Mouse (Mus musculus) lung, embryonic 14.5 days (tissue): ENCODE data around the gene Atg4b. TPM values are rescaled to one million over a fixed set of nuclear protein-coding genes. Genes with fewer than 3 reads are reported as not detected.

Experiments used
- ATAC-seq: fragments of 200-750 bp; cut with Nextera tagmentation; 2 replicates; pipeline ENCODE4 v1.8.0; 2017; ENCODE audit warnings: mild to moderate bottlenecking, moderate TSS enrichment, moderate library complexity; ENCODE audit not compliant: insufficient read depth
- DNase-seq: peaks from one replicate; pipeline ENCODE4 v3.0.0-alpha.2; 2015
- H3K27ac ChIP-seq: fragments of 300-500 bp; sonication (generic); 2 replicates; pipeline ENCODE4 v1.5.1; 2014; ENCODE audit warnings: low read depth, mild to moderate bottlenecking, moderate library complexity
- H3K27me3 ChIP-seq: fragments of 300-500 bp; sonication (generic); 2 replicates; pipeline ENCODE4 v1.6.1; 2014; ENCODE audit warnings: low read length, control low read depth; ENCODE audit not compliant: insufficient read depth
- H3K36me3 ChIP-seq: fragments of 300-500 bp; sonication (generic); 2 replicates; pipeline ENCODE4 v1.6.1; 2014; ENCODE audit warnings: control low read depth; ENCODE audit not compliant: insufficient read depth
- H3K4me1 ChIP-seq: fragments of 300-500 bp; sonication (generic); 2 replicates; pipeline ENCODE4 v1.6.1; 2014; ENCODE audit warnings: antibody characterized with exemption, control low read depth; ENCODE audit not compliant: insufficient read depth
- H3K4me2 ChIP-seq: fragments of 300-500 bp; sonication (generic); 2 replicates; pipeline ENCODE4 v1.6.1; 2014; ENCODE audit warnings: mild to moderate bottlenecking
- H3K4me3 ChIP-seq: fragments of 300-500 bp; sonication (generic); 2 replicates; pipeline ENCODE4 v1.5.1; 2014; ENCODE audit warnings: low read depth, low read length
- H3K9ac ChIP-seq: fragments of 300-500 bp; sonication (generic); 2 replicates; pipeline ENCODE4 v1.6.1; 2014
- H3K9me3 ChIP-seq: fragments of 300-500 bp; sonication (generic); 2 replicates; pipeline ENCODE4 v1.6.1; 2016; ENCODE audit warnings: low read depth, low read length, control low read depth
- CTCF ChIP-seq: IDR thresholded peaks from 2 replicates; pipeline ENCODE4 v1.5.1; 2016; ENCODE audit warnings: antibody characterized with exemption, low read depth
- WGBS: fragments of 180-500 bp; shearing (Covaris S2); extraction: QIAGEN DNeasy Blood & Tissue Kit; methylation state at CpG from one replicate; pipeline ENCODE4 v1.1.7; 2014; 5-methylcytosine and 5-hydroxymethylcytosine counted together
- polyA plus RNA-seq: library from polyadenylated mRNA; unstranded; fragments of >200 nt; fragmentation: Nextera tagmentation; extraction: Ambion mirVana; gene quantifications from 2 replicates; pipeline ENCODE4 v1.2.1, GENCODE M21; 2014

The Atg4b gene
- polyA plus RNA-seq, 1 experiment from 2014 or later: 94.0 TPM

GRCm38 (mm10) chr1:93802771-93803170 is 51.5 kb downstream of the Atg4b start:
- Histone ChIP-seq H3K4me3 (peak overlapping the region; percentile 78; the same call in 1 of the 2 replicates), H3K27me3 (no peaks in the 10 kb centered on the region), H3K4me1 (0 out of 2 replicates have a peak, but pooled peaks cover 12% of the 10 kb centered on the region), H3K4me2 (peak overlapping the region; percentile 78), H3K27ac (peak overlapping the region; percentile 96; the same call in 1 of the 2 replicates), H3K9me3 (no peaks in the 10 kb centered on the region), H3K9ac (no peak overlapping the region; the same call in 1 of the 2 replicates), H3K36me3 (peaks cover 48% of the 10 kb centered on the region)
- ATAC-seq (no peak), DNase-seq (peak; percentile 6)
- TF ChIP-seq CTCF: no peak
- WGBS: 73% methylated on average over 5 of the region's 5 CpGs

DNA sequence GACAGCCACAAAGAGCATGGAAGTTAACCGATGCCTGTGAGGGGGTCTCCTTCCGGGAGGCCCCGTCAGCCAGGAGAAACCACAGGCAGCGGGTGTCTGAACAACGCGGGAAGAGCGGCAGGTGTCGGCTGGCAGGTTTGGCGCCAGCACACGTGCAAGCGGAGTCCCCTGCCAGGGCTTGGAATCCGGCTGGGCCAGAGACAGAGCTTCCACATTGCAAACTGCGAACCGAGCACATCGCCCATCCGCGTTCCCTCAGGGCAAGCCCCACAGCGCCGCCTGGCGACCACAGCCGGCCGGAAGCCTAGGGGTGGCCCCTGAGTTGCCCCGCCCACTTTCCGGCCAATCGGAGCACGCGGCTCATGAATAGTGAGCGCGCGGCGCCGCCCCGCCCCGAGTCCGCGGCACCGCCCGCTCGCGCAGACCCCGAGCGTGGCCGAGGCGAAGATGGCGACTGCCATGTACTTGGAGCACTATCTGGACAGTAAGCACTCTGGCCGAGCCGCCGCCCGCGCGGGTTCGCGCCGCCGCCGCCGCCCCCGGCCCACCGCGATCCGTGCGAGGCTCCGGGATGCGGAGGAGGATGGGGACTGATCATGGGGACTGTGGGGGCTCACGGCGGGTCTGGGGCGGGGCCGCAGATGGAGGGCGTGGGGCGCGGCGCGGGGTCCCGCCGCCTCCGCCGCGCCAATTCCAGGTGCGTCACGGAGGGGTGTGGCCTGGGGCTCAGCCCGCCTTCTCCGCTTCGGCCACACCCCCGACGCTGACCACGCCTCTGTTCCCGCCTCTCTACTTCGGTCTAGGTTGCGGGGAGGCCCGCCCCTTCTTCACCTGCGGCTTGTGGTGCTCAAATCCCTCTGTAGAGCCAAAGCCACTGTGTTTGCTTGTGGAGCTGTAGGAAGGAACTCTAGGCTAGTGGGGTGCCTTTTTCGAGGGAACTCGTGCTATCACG is 52.5 kb downstream of the Atg4b start, which contains the start of gene Ing5:
Ing5 (plus strand) TSS at position 410 of the 952 bp plus-strand sequence.
- peak within 1 kb of the TSS; percentile 78 for H3K4me3 ChIP-seq
- ATAC-seq: peak; percentile 92
- H3K9me3 ChIP-seq: no peaks in the 10 kb centered on the region
- peak within 1 kb of the TSS; percentile 86 for H3K9ac ChIP-seq
- H3K36me3 ChIP-seq: peaks cover 49% of the 10 kb centered on the region
- H3K27me3 ChIP-seq: no peaks in the 10 kb centered on the region
- peak within 1 kb of the TSS; percentile 96 for H3K27ac ChIP-seq
- peak; percentile 99 for DNase-seq
- 0 out of 2 replicates have a peak, but pooled peaks cover 12% of the 10 kb centered on the region for H3K4me1 ChIP-seq
- TF ChIP-seq CTCF: peak; percentile 95
- H3K4me2 ChIP-seq: peak within 1 kb of the TSS; percentile 78
- WGBS: under 1% methylated on average over 86 of the region's 94 CpGs

DNA sequence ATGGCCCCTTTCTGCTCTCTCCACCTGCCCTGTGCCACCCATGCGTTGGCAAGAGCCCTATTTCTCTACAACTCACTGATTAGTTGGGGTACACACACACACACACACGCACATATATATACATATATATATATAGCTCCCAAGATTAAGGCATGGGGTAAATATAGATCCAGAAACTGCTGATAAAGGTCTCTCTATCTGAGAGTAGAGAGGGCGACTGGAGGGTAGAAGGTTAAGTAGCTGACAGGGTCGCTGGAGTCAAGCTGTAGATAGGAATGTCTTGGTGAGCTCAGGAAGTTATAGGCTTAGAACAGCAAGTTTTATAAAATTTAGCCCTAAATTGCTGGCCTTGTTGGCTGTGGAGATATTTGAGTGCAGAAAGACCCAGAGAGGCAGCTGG is 53.5 kb downstream of the Atg4b start:
- 61% methylated on average over 4 of the region's 4 CpGs for WGBS

DNA sequence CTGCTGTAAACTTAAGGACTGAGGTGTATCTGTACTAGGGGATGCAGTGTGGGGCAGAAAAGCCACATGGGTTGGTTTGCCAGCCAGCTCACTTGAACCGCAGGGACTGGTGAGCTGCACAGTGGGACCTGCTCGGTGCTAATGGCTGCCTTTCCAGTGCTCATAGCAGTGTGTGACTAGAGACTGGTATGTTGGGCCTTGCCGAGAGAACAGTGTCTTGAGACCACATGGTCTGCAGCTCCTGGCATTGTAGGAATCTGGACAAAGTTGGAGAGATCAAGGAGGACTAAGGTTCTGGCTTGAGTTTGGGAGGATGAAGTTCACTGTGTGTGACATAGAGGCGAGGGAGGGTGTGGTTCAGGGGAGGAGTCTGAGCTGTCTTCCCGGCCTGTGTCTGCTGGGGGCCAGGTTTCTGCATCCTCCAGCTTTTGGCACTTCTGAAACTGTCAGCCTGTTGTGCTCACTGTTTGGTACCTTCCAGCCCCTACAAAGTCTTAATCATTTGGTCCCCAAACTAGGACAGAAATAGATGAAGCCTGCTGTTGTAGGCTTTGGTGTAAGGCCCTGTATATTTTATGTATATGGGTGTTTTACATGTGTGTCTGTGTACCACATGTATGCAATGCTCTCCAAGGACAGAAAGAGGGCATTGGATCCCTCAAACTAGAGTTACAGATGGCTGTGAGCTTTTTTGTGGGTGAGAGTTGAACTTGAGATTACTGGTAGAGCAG is 54.1 kb downstream of the Atg4b start:
- WGBS: 71% methylated on average over 5 of the region's 5 CpGs
- H3K27ac ChIP-seq: no peak overlapping the region
- ATAC-seq: no peak
- H3K27me3 ChIP-seq: no peaks in the 10 kb centered on the region
- 0 out of 2 replicates have a peak, but pooled peaks cover 12% of the 10 kb centered on the region for H3K4me1 ChIP-seq
- TF ChIP-seq CTCF: no peak
- no peak overlapping the region for H3K4me3 ChIP-seq
- no peaks in the 10 kb centered on the region for H3K9me3 ChIP-seq
- no peak overlapping the region for H3K9ac ChIP-seq
- peaks cover 46% of the 10 kb centered on the region for H3K36me3 ChIP-seq
- peak overlapping the region; percentile 78 for H3K4me2 ChIP-seq
- no peak for DNase-seq

More for the DNA sequence above, 53.5 kb downstream of the Atg4b start:
- no peak for TF ChIP-seq CTCF
- peak overlapping the region; percentile 78 for H3K4me2 ChIP-seq
- 0 out of 2 replicates have a peak, but pooled peaks cover 12% of the 10 kb centered on the region for H3K4me1 ChIP-seq
- ATAC-seq (no peak), DNase-seq (no peak)
- no peaks in the 10 kb centered on the region for H3K9me3 ChIP-seq
- no peaks in the 10 kb centered on the region for H3K27me3 ChIP-seq
- no peak overlapping the region for H3K27ac ChIP-seq
- H3K4me3 ChIP-seq: peak overlapping the region; percentile 78
- H3K9ac ChIP-seq: peak overlapping the region; percentile 86
- peaks cover 47% of the 10 kb centered on the region for H3K36me3 ChIP-seq

DNA sequence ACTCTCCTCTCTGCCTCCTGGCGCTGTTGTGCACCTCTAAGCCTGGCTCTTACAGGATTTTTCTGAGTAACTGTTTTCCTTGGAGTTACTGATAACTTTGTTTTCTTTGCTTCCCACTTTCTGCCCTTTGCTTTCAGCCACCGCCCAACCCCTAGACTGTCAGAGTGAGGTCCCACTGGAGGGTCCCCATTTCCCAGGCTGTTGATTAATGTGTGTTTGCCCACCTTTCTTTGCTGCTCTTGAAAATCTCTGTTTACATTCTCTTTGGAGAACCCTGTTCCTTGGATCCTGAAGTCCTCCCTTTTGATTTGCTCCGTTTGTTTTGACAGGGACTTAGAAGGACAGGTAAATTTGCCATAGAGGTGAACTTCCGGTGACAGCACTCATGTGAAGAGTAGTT is 57.6 kb downstream of the Atg4b start:
- Histone ChIP-seq H3K9me3 (no peaks in the 10 kb centered on the region), H3K4me2 (no peak overlapping the region), H3K9ac (no peak overlapping the region), H3K27ac (no peak overlapping the region), H3K27me3 (no peaks in the 10 kb centered on the region), H3K36me3 (peaks cover 77% of the 10 kb centered on the region), H3K4me1 (0 out of 2 replicates have a peak, but pooled peaks cover 4% of the 10 kb centered on the region), H3K4me3 (no peak overlapping the region)
- no peak for TF ChIP-seq CTCF
- no peak for DNase-seq
- 75% methylated on average over 4 of the region's 4 CpGs for WGBS
- ATAC-seq: no peak

DNA sequence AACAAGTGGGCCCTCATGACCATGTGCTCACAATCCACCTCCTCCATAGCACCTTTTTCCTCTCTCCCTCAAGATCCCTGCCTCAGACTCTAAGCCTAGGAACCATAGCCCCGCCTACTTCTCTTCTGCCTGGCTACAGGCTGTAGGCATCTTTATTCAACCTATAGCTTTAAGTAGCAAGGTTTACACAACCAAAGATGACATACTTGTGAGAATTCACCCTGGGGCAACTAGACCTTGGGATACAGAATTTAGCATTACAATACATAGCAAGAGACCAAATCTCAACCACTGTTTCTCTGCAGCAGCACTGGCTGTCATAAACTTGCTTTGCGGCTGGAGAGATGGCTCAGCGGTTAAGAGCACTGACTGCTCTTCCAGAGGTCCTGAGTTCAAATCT is 58.7 kb downstream of the Atg4b start:
- Histone ChIP-seq H3K4me1 (no peaks in the 10 kb centered on the region), H3K4me3 (no peak overlapping the region), H3K27ac (no peak overlapping the region), H3K9me3 (no peaks in the 10 kb centered on the region), H3K4me2 (no peak overlapping the region), H3K36me3 (peaks cover 88% of the 10 kb centered on the region), H3K9ac (no peak overlapping the region), H3K27me3 (no peaks in the 10 kb centered on the region)
- TF ChIP-seq CTCF: no peak
- DNase-seq: no peak
- no peak for ATAC-seq
- 91% methylated on average over 3 of the region's 3 CpGs for WGBS
